Comparison of ENCODE assay signal across 8 mouse cellular contexts in the genomic region with DNA sequence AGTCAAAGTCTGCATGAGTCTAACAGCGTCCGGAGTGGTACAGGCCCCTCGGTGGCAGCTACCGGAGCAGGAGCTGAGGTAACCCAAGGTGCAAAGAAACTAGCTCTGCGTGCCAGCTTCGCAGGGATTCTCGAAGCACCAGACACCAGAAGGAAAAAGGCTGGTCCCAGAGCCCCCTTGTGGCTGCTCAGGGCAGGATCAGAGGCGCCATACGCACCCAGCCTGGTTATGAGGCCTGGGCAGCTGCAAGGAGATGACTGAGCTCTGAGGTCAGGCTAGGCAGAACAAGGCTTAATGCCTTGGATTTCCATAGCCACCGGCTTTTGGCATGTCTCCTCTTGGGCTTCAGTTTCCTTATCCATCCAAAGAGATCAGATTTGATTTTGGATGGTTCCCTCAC. TPM values are rescaled to one million over a fixed set of nuclear protein-coding genes. Genes with fewer than 3 reads are reported as not detected.
DNase-seq lines count a peak whose midpoint lies in the region; ATAC-seq and TF ChIP-seq lines count a peak whose summit lies in the region.

No protein-coding gene starts in this region.

- intact Hi-C loops in gastrocnemius, postnatal 36 days (cut with DNase I) = loop anchor here (2.0 kb wide), 1 partner anchor 186 kb away; no protein-coding TSS in a partner anchor

- DNase-seq in layer of hippocampus, postnatal 10 days (ENCODE audit: low spot score in 2 of 2) = peak; percentile 59 to 70
- DNase-seq in layer of hippocampus, adult 9-11 months = no peak
- DNase-seq in adrenal gland, postnatal 36 days = peak; percentile 76 to 80
- DNase-seq in gastrocnemius, postnatal 36 days = peak; percentile 72 to 73
- DNase-seq in limb, embryonic 14.5 days (ENCODE audit: low spot score) = peak; percentile 79
- no peak for DNase-seq in frontal cortex, postnatal 10 days (ENCODE audit: low spot score in 2 of 2)

- no peak for TF ChIP-seq POLR2A in ES-Bruce4 (IDR thresholded peaks at IDR 0.05; ENCODE audit: insufficient read depth, low read length)
- TF ChIP-seq POLR2A in limb, embryonic 14.5 days (IDR thresholded peaks at IDR 0.05; ENCODE audit: borderline replicate concordance, extremely low read depth, insufficient read depth, insufficient read length) = no peak

- WGBS in limb, embryonic 14.5 days = 3% methylated on average over 10 of the region's 10 CpGs
- WGBS in neural tube, embryonic 13.5 days = 2% methylated on average over 10 of the region's 10 CpGs

- no peak overlapping the region for H3K4me3 ChIP-seq in ES-Bruce4 (ENCODE audit: low read depth, low read length)
- H3K4me3 ChIP-seq in limb, embryonic 14.5 days (replicated peaks; ENCODE audit: low read length) = no peak overlapping the region
- H3K4me3 ChIP-seq in neural tube, embryonic 13.5 days = no peak overlapping the region

- H3K9me3 ChIP-seq in ES-Bruce4 (replicated peaks; ENCODE audit: control insufficient read depth, insufficient read depth, low read length, poor library complexity, severe bottlenecking) = no peaks in the 10 kb centered on the region
- H3K9me3 ChIP-seq in limb, embryonic 14.5 days (ENCODE audit: control insufficient read depth, low read length) = no peaks in the 10 kb centered on the region
- no peaks in the 10 kb centered on the region for H3K9me3 ChIP-seq in neural tube, embryonic 13.5 days

- no peak; the same call in 1 of the 2 replicates for ATAC-seq in limb, embryonic 14.5 days (ENCODE audit: low FRiP score, low read depth)
- no peak for ATAC-seq in neural tube, embryonic 13.5 days (ENCODE audit: low read depth)

- peak; percentile 75 for TF ChIP-seq CTCF in ES-Bruce4 (IDR thresholded peaks at IDR 0.05; ENCODE audit: low read depth, low read length)

- no peak for TF ChIP-seq EP300 in ES-Bruce4 (IDR thresholded peaks at IDR 0.05; ENCODE audit: insufficient read depth, low read depth, low read length)

- H3K4me1 ChIP-seq in ES-Bruce4 (ENCODE audit: control insufficient read depth, insufficient read depth, low read length) = peaks cover 7% of the 10 kb centered on the region
- peaks cover 17% of the 10 kb centered on the region for H3K4me1 ChIP-seq in limb, embryonic 14.5 days (ENCODE audit: control insufficient read depth, insufficient read depth, low read length)
- H3K4me1 ChIP-seq in neural tube, embryonic 13.5 days (replicated peaks) = peaks cover 77% of the 10 kb centered on the region

- no peaks in the 10 kb centered on the region for H3K36me3 ChIP-seq in ES-Bruce4 (ENCODE audit: control insufficient read depth, insufficient read depth, low read length, poor library complexity, severe bottlenecking)
- no peaks in the 10 kb centered on the region for H3K36me3 ChIP-seq in limb, embryonic 14.5 days (ENCODE audit: control insufficient read depth, insufficient read depth, low read length)
- H3K36me3 ChIP-seq in neural tube, embryonic 13.5 days = no peaks in the 10 kb centered on the region

- H3K27ac ChIP-seq in ES-Bruce4 (ENCODE audit: insufficient read depth, low read length) = no peak overlapping the region
- H3K27ac ChIP-seq in limb, embryonic 14.5 days (replicated peaks; ENCODE audit: low read depth, low read length) = no peak overlapping the region
- H3K27ac ChIP-seq in neural tube, embryonic 13.5 days (replicated peaks) = peak overlapping the region; percentile 73

- H3K4me2 ChIP-seq in limb, embryonic 14.5 days (replicated peaks; ENCODE audit: low read depth, low read length, severe bottlenecking) = no peak overlapping the region
- H3K4me2 ChIP-seq in neural tube, embryonic 13.5 days = peak overlapping the region; percentile 13; the same call in 1 of the 2 replicates

- no peak overlapping the region for H3K9ac ChIP-seq in ES-Bruce4 (ENCODE audit: low read depth, poor library complexity, severe bottlenecking)
- H3K9ac ChIP-seq in limb, embryonic 14.5 days (ENCODE audit: low read depth, low read length, severe bottlenecking) = no peak overlapping the region
- peak overlapping the region; percentile 77; the same call in 1 of the 2 replicates for H3K9ac ChIP-seq in neural tube, embryonic 13.5 days

- H3K27me3 ChIP-seq in ES-Bruce4 (ENCODE audit: control insufficient read depth, insufficient read depth, low read length, poor library complexity, severe bottlenecking) = no peaks in the 10 kb centered on the region
- H3K27me3 ChIP-seq in limb, embryonic 14.5 days (ENCODE audit: control insufficient read depth, insufficient read depth, low read length) = peaks cover 96% of the 10 kb centered on the region
- H3K27me3 ChIP-seq in neural tube, embryonic 13.5 days = peaks cover 23% of the 10 kb centered on the region

RNA-seq across cellular contexts. Expression of a gene that starts 5.6 kb away (rescaled TPM):
- 10 to 100 TPM; 15.1 to 17.4 TPM for total RNA-seq in layer of hippocampus, postnatal 10 days (2021)
- polyA plus RNA-seq in ES-Bruce4 (2011; ENCODE audit: insufficient read depth, insufficient read length, low read depth, missing spikeins) = 13.5 and 15.3 TPM in 2 replicates
- 10 to 100 TPM; 11.9 to 13.0 TPM for total RNA-seq in adrenal gland, postnatal 36 days (2021)
- total RNA-seq in gastrocnemius, postnatal 36 days (2021) = 10 to 100 TPM in 1 of 2 experiments, 1 to 10 TPM in 1; 9.9 to 11.3 TPM
- polyA plus RNA-seq in limb, embryonic 14.5 days (2012; rRNA removed) = 18.6 and 22.4 TPM in 2 replicates
- 18.2 and 18.9 TPM in 2 replicates for polyA plus RNA-seq in limb, embryonic 14.5 days (2014; fragmentation: Nextera tagmentation; extraction: Ambion mirVana)
- polyA plus RNA-seq in neural tube, embryonic 13.5 days (2015; fragmentation: Nextera tagmentation; extraction: Ambion mirVana) = 36.1 and 41.0 TPM in 2 replicates

Comparison
In these comparisons a context has a peak if more than half of its experiments do, and no peak if none do; other contexts are left out.
1. DNase-seq: peak in layer of hippocampus, postnatal 10 days (2 of 2), adrenal gland, postnatal 36 days (2 of 2), gastrocnemius, postnatal 36 days (2 of 2) and limb, embryonic 14.5 days (single experiment); none in layer of hippocampus, adult 9-11 months (single experiment) and frontal cortex, postnatal 10 days (0 of 2).